Mouse (Mus musculus) lung, adult 2 months (tissue): Measurements from ENCODE around the gene Lbhd2. TPM values are rescaled to one million over a fixed set of nuclear protein-coding genes. Genes with fewer than 3 reads are reported as not detected.
A peak's percentile ranks its signal among the peaks of the same experiment; 100 is the strongest.

ENCODE experiments used
- DNase-seq: peaks from one replicate; pipeline ENCODE4 v3.0.0; 2022
- H3K4me1 ChIP-seq: fragments of 200-500 bp; 2 replicates; pipeline ENCODE4 v1.6.1; 2011; ENCODE audit warnings: low read length; ENCODE audit not compliant: control insufficient read depth, insufficient read depth
- H3K4me3 ChIP-seq: fragments of 200-500 bp; replicated peaks from 2 replicates; pipeline ENCODE3; 2011; ENCODE audit warnings: low read depth, mild to moderate bottlenecking, control low read depth, low read length; ENCODE audit errors: extremely low read depth
- CTCF ChIP-seq: fragments of 200-500 bp; IDR thresholded peaks from 2 replicates; pipeline ENCODE4 v1.5.1; 2011; ENCODE audit warnings: mild to moderate bottlenecking, low read length, control low read depth; ENCODE audit not compliant: insufficient read depth
- POLR2A ChIP-seq: fragments of 200-500 bp; IDR thresholded peaks from 2 replicates; pipeline ENCODE4 v1.6.1; 2011; ENCODE audit warnings: low read depth, mild to moderate bottlenecking, control low read depth, low read length, borderline replicate concordance; ENCODE audit errors: extremely low read depth
- WGBS: fragments of 180-500 bp; shearing (Covaris S2); methylation state at CpG from one replicate; pipeline ENCODE4 v1.1.7; 2018; 5-methylcytosine and 5-hydroxymethylcytosine counted together
- polyA plus RNA-seq: library from polyadenylated mRNA; depleted of rRNA; stranded (reverse); fragments of >200 nt; gene quantifications from 2 replicates; pipeline ENCODE4 v1.2.3, GENCODE M21; 2012

The Lbhd2 gene
- polyA plus RNA-seq, 1 experiment = not detected

GRCm38 (mm10) chr12:111430049-111430867 is 23.6 kb downstream of the Lbhd2 start:
- peak; percentile 30 for DNase-seq
- Histone ChIP-seq H3K4me1 (peaks cover 22% of the 10 kb centered on the region), H3K4me3 (no peak overlapping the region)
- TF ChIP-seq POLR2A (no peak), CTCF (no peak)
- WGBS = 36% methylated on average over 27 of the region's 27 CpGs

- Histone ChIP-seq H3K4me1 (peaks cover 19% of the 10 kb centered on the region), H3K4me3 (no peak overlapping the region)
- TF ChIP-seq POLR2A (no peak), CTCF (no peak)
- no peak for DNase-seq
- WGBS = 69% methylated on average over 14 of the region's 14 CpGs
These were observed 24.5 kb downstream of the Lbhd2 start for GRCm38 (mm10) chr12:111430868-111431817.

GRCm38 (mm10) chr12:111432097-111432496 is 25.5 kb downstream of the Lbhd2 start:
- 35% methylated on average over 4 of the region's 4 CpGs for WGBS
- no peak for DNase-seq
- H3K4me1 ChIP-seq = peaks cover 19% of the 10 kb centered on the region
- no peak overlapping the region for H3K4me3 ChIP-seq
- TF ChIP-seq POLR2A (no peak), CTCF (no peak)

GRCm38 (mm10) chr12:111432751-111433331 is 26.2 kb downstream of the Lbhd2 start:
- 46% methylated on average over 5 of the region's 5 CpGs for WGBS
- no peak for TF ChIP-seq POLR2A
- no peak for TF ChIP-seq CTCF
- DNase-seq = no peak
- H3K4me1 ChIP-seq = peaks cover 19% of the 10 kb centered on the region
- no peak overlapping the region for H3K4me3 ChIP-seq

- DNase-seq = no peak
- H3K4me1 ChIP-seq = peaks cover 19% of the 10 kb centered on the region
- no peak overlapping the region for H3K4me3 ChIP-seq
- TF ChIP-seq CTCF = no peak
- TF ChIP-seq POLR2A = no peak
- WGBS = 43% methylated on average over 6 of the region's 7 CpGs
These were observed 27.6 kb downstream of the Lbhd2 start for GRCm38 (mm10) chr12:111434164-111434744.

- Histone ChIP-seq H3K4me3 (no peak overlapping the region), H3K4me1 (peaks cover 19% of the 10 kb centered on the region)
- 28% methylated on average over 8 of the region's 8 CpGs for WGBS
- no peak for DNase-seq
- TF ChIP-seq POLR2A = no peak
- no peak for TF ChIP-seq CTCF
These were observed 28.2 kb downstream of the Lbhd2 start for GRCm38 (mm10) chr12:111434745-111435327.

GRCm38 (mm10) chr12:111436170-111436569 is 29.6 kb downstream of the Lbhd2 start:
- DNase-seq = no peak
- Histone ChIP-seq H3K4me3 (no peak overlapping the region), H3K4me1 (peaks cover 13% of the 10 kb centered on the region)
- TF ChIP-seq POLR2A (no peak), CTCF (no peak)
- 80% methylated on average over 3 of the region's 3 CpGs for WGBS

- peak; percentile 26 for DNase-seq
- no peak for TF ChIP-seq CTCF
- TF ChIP-seq POLR2A = 0 out of 2 replicates have a peak, but pooled peaks have one; percentile 14
- 49% methylated on average over 8 of the region's 8 CpGs for WGBS
- Histone ChIP-seq H3K4me3 (no peak overlapping the region), H3K4me1 (peaks cover 13% of the 10 kb centered on the region)
These were observed 30.0 kb downstream of the Lbhd2 start for GRCm38 (mm10) chr12:111436640-111437039.
